Mouse (Mus musculus) lung, postnatal 10 days (tissue): ENCODE measurements around the gene Mcu.

Experiments
- DNase-seq: peaks from one replicate; pipeline ENCODE4 v3.0.0; 2021

Mcu gene

GRCm38 (mm10) chr10:59419516-59419915 lies 197.0 kb downstream of the Mcu start:
- no peak for DNase-seq

GRCm38 (mm10) chr10:59416623-59417022 lies 199.9 kb downstream of the Mcu start:
- DNase-seq = peak; percentile 29

GRCm38 (mm10) chr10:59413711-59414110 lies 202.8 kb downstream of the Mcu start:
- DNase-seq = no peak

- no peak for DNase-seq
Observed at GRCm38 (mm10) chr10:59410264-59410663, 206.2 kb downstream of the Mcu start.

- no peak for DNase-seq
Observed at GRCm38 (mm10) chr10:59408499-59408898, 208.0 kb downstream of the Mcu start.

- no peak for DNase-seq
Observed at GRCm38 (mm10) chr10:59403793-59404149, 212.7 kb downstream of the Mcu start.

- DNase-seq = no peak
Observed at GRCm38 (mm10) chr10:59402899-59403792, 213.3 kb downstream of the Mcu start, which contains the start of gene Pla2g12b. Pla2g12b (plus strand) TSS chr10:59403660.
